Mouse (Mus musculus) hindbrain, embryonic 12.5 days (tissue): ENCODE measurements at regions not wholly inside any gene's neighbourhood (a gene's known extent, or its start where the extent isn't known, plus 50 kb on each side); places are given as distances from the start of the nearest gene placed in this dataset.

Experiments
- ATAC-seq: fragments of 200-750 bp; cut with Nextera tagmentation; 2 replicates; pipeline ENCODE4 v1.8.0; 2017; ENCODE audit warnings: moderate TSS enrichment; ENCODE audit not compliant: low FRiP score
- H3K27ac ChIP-seq: fragments of 300-500 bp; sonication (generic); 2 replicates; pipeline ENCODE4 v1.5.1; 2016; ENCODE audit warnings: mild to moderate bottlenecking
- H3K27me3 ChIP-seq: fragments of 300-500 bp; sonication (generic); 2 replicates; pipeline ENCODE4 v1.6.1; 2016; ENCODE audit warnings: mild to moderate bottlenecking
- H3K36me3 ChIP-seq: fragments of 300-500 bp; sonication (generic); 2 replicates; pipeline ENCODE4 v1.6.1; 2016; ENCODE audit warnings: mild to moderate bottlenecking
- H3K4me1 ChIP-seq: fragments of 300-500 bp; sonication (generic); 2 replicates; pipeline ENCODE4 v1.6.1; 2016
- H3K4me2 ChIP-seq: fragments of 300-500 bp; sonication (generic); replicated peaks from 2 replicates; pipeline ENCODE4 v1.6.1; 2016; ENCODE audit warnings: mild to moderate bottlenecking
- H3K4me3 ChIP-seq: fragments of 300-500 bp; sonication (generic); 2 replicates; pipeline ENCODE4 v1.5.1; 2016; ENCODE audit warnings: mild to moderate bottlenecking
- H3K9ac ChIP-seq: fragments of 300-500 bp; sonication (generic); 2 replicates; pipeline ENCODE4 v1.6.1; 2016; ENCODE audit warnings: mild to moderate bottlenecking, moderate library complexity
- H3K9me3 ChIP-seq: fragments of 300-500 bp; sonication (generic); replicated peaks from 2 replicates; pipeline ENCODE4 v1.6.1; 2016; ENCODE audit warnings: mild to moderate bottlenecking
- WGBS: fragments of 180-500 bp; shearing (Covaris S2); methylation state at CpG from one replicate; pipeline ENCODE4 v1.1.7; 2016; 5-methylcytosine and 5-hydroxymethylcytosine counted together

DNA sequence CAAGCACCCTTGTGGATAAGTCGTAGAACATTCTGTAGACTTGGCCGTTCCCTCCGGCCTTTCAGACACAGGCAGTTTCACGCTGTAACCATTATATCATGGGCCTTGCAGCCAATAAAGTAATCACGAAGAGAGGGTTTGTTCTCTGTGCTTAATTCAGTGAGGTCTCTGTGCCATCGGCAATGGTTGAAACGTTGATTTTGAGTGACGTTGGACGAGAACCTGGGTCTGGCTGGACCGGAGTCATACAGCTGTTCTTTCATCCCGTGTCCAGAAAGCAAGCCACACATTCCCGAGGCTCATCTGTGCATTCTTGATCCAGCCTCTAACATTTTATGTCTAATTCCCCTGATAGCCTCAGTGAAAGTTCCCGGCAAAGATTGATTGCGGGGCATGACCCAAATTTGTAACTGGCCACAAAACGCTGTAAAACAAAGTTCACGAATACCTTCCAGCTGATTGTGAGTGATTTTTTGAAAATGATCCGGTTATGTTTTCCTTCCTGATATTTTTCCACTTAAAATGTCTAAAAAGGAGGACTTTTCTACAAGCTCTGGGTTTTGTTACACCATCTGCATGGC is 197.1 kb upstream of the Habp2 start:
- no peak for ATAC-seq
- H3K9me3 ChIP-seq: no peaks in the 10 kb centered on the region
- 87% methylated on average over 17 of the region's 17 CpGs for WGBS
- no peaks in the 10 kb centered on the region for H3K4me1 ChIP-seq
- H3K36me3 ChIP-seq: no peaks in the 10 kb centered on the region
- peaks cover 7% of the 10 kb centered on the region for H3K27me3 ChIP-seq
- H3K27ac ChIP-seq: no peak overlapping the region
- no peak overlapping the region for H3K4me3 ChIP-seq
- H3K4me2 ChIP-seq: no peak overlapping the region
- H3K9ac ChIP-seq: no peak overlapping the region

DNA sequence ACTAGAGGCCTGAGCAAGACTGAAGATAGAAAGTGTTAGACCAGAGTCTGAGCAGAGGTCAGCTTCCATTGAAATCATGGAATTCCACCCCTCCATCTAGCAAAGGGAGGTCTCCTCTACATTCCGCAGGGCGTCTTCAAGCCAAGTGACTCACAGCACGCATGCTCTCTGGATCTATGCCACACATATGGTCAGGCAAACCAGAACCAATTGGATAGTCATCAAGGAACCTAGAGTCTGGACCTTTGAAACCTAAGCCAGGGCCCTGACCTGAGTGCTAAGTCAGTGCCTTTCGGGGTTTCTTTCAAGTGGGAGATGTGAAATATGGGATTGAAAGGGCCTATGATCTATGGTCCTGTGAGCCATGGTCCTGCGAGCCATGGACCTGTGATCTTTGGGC is 195.4 kb upstream of the Habp2 start:
- 92% methylated on average over 5 of the region's 5 CpGs for WGBS

DNA sequence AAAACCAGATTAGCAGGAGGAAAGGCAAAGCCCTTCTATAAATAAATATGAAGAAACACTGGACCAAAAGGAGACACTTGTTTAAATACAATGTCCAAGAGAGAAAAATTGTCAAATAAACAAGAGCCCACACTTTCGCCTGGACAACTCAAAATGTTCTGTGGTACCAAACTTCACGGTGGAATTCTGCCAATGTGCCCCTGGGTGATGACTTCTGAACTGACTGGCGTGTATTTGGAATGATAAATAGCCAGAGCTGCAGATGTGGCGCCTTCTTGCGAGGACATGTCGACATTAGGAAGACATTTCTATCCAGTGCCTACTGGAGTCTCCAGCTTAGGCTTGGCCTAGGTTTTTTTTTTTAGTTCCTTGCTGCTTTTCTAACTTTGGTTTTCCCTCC is 191.1 kb upstream of the Habp2 start:
- no peaks in the 10 kb centered on the region for H3K9me3 ChIP-seq
- no peak overlapping the region for H3K4me3 ChIP-seq
- no peak overlapping the region for H3K27ac ChIP-seq
- WGBS: 75% methylated on average over 6 of the region's 6 CpGs
- no peak overlapping the region for H3K4me2 ChIP-seq
- H3K27me3 ChIP-seq: peaks cover 4% of the 10 kb centered on the region; the same call in 1 of the 2 replicates
- no peak for ATAC-seq
- H3K9ac ChIP-seq: no peak overlapping the region
- no peaks in the 10 kb centered on the region for H3K36me3 ChIP-seq
- H3K4me1 ChIP-seq: no peaks in the 10 kb centered on the region

More for the DNA sequence above, 195.4 kb upstream of the Habp2 start:
- H3K4me1 ChIP-seq: no peaks in the 10 kb centered on the region
- no peak overlapping the region for H3K9ac ChIP-seq
- no peaks in the 10 kb centered on the region for H3K36me3 ChIP-seq
- no peak overlapping the region for H3K27ac ChIP-seq
- H3K9me3 ChIP-seq: no peaks in the 10 kb centered on the region
- peaks cover 4% of the 10 kb centered on the region; the same call in 1 of the 2 replicates for H3K27me3 ChIP-seq
- no peak for ATAC-seq
- no peak overlapping the region for H3K4me3 ChIP-seq
- H3K4me2 ChIP-seq: no peak overlapping the region

DNA sequence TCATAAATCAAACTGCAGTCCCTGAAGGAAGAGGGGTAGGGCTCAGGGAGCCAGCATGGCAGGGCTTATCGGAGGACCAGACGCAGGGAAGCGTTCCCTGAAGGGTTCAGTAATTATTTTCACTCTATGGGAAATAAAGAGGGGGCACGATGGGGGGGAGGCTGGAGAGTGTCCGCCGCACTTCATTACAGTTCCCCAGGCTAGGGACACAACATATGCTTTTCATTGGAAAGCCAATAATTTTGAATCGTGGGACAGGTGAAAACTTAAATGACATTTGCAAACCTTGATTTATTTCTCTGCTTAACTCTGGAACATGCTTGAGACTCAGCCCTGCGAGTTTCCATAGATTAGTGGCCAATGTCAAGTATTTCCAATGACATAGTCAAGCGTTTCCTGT is 187.2 kb upstream of the Habp2 start:
- Histone ChIP-seq H3K4me2 (no peak overlapping the region), H3K9me3 (no peaks in the 10 kb centered on the region), H3K27me3 (peaks cover 12% of the 10 kb centered on the region; the same call in 1 of the 2 replicates), H3K4me3 (no peak overlapping the region), H3K27ac (no peak overlapping the region), H3K4me1 (no peaks in the 10 kb centered on the region; the same call in 1 of the 2 replicates), H3K9ac (no peak overlapping the region), H3K36me3 (no peaks in the 10 kb centered on the region)
- 73% methylated on average over 9 of the region's 9 CpGs for WGBS
- ATAC-seq: no peak

DNA sequence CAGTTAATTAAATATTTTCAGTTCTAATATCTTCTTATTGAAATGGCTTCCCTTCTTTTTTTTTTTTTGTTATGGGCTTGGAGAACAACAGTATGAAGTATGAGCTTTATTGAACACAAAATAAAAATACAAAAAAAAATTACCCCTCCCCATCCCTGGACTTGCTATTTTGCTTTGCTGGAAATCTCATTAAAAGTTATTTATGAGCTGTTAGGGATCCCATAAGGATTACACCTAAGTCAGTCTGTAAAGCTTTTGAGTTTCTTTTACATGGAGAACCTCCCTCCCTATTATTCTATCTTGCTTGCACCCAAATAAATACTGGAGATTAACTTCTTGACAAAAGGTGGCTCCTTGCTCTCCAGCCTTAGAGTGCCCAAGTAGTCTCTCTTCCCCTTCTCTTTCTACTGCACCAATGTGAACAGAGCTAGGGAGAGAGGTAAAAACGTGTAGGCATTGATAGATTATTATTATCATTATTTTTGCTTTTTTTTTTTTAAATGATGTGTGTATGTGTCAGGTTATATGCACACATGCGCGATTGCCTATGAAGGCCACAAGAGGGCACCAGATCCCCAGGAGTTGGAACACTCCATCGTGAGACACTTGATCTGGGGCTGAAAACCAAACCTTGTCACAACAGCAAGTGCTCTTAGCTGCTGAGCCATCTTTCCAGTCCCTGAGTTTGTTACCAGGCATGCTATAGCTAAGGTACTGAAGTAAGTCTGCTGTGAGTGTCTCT is 186.6 kb upstream of the Habp2 start:
- 67% methylated on average over 4 of the region's 4 CpGs for WGBS
- H3K9ac ChIP-seq: no peak overlapping the region
- ATAC-seq: no peak
- peaks cover 12% of the 10 kb centered on the region; the same call in 1 of the 2 replicates for H3K27me3 ChIP-seq
- H3K36me3 ChIP-seq: no peaks in the 10 kb centered on the region
- no peak overlapping the region for H3K27ac ChIP-seq
- H3K9me3 ChIP-seq: no peaks in the 10 kb centered on the region
- H3K4me2 ChIP-seq: no peak overlapping the region
- no peak overlapping the region for H3K4me3 ChIP-seq
- peaks cover under 1% of the 10 kb centered on the region for H3K4me1 ChIP-seq

DNA sequence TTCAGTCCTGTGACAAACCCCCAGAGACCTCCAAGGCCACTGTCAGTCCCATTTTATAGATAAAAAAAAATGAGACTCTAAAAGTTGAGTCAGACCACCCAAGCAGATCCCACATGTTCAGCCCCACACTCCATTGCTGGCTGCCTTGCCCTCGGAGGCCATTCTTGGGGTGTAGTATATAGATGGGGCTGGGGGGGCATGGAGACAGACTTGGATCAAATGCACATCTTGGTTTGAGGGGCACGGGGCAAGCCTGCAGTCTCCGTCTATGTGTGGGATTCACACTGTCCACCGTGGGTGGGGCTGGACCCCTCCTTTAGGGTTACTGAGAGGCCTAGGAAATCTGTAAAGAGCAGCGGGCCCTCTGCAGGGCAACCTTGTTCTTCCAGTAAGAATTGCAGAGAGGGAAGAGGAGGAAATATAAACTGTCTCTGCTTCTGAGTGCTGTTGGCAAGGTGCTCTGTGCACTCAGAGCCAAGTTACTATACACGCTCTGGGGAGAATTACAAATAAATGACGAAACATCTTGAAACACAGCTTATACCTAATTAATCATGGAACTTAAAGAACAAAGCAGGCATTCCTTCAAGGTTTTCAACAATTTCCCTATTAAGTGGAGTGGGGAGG is 184.4 kb upstream of the Habp2 start:
- peaks cover 21% of the 10 kb centered on the region for H3K27me3 ChIP-seq
- H3K27ac ChIP-seq: no peak overlapping the region
- H3K4me2 ChIP-seq: no peak overlapping the region
- H3K9me3 ChIP-seq: no peaks in the 10 kb centered on the region
- no peak for ATAC-seq
- H3K4me1 ChIP-seq: peaks cover 10% of the 10 kb centered on the region
- WGBS: 83% methylated on average over 7 of the region's 7 CpGs
- H3K36me3 ChIP-seq: no peaks in the 10 kb centered on the region
- H3K4me3 ChIP-seq: no peak overlapping the region
- no peak overlapping the region for H3K9ac ChIP-seq

DNA sequence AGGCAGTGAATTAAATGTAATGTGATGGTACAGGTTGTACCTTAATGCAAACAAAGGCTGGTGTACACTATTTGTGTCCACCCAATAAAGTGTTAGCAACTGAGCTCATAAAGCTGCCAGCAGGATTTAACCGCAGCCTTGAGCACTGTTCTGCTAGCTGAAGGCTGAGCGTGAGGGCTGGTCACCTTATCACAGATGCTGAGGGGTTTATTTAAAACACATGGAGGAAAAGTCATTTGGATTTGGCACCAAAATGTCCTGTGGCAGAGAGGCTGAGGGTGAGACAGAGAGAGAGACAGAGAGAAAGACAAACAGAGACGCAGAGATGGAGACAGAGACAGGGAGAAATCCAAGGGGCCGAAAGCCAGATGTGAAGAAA is 181.9 kb upstream of the Habp2 start:
- no peak for ATAC-seq
- peaks cover 5% of the 10 kb centered on the region; the same call in 1 of the 2 replicates for H3K9me3 ChIP-seq
- no peak overlapping the region for H3K27ac ChIP-seq
- H3K4me3 ChIP-seq: no peak overlapping the region
- no peak overlapping the region for H3K9ac ChIP-seq
- H3K36me3 ChIP-seq: no peaks in the 10 kb centered on the region
- H3K27me3 ChIP-seq: peaks cover 24% of the 10 kb centered on the region
- H3K4me2 ChIP-seq: no peak overlapping the region
- H3K4me1 ChIP-seq: peaks cover 10% of the 10 kb centered on the region
- 72% methylated on average over 4 of the region's 4 CpGs for WGBS

DNA sequence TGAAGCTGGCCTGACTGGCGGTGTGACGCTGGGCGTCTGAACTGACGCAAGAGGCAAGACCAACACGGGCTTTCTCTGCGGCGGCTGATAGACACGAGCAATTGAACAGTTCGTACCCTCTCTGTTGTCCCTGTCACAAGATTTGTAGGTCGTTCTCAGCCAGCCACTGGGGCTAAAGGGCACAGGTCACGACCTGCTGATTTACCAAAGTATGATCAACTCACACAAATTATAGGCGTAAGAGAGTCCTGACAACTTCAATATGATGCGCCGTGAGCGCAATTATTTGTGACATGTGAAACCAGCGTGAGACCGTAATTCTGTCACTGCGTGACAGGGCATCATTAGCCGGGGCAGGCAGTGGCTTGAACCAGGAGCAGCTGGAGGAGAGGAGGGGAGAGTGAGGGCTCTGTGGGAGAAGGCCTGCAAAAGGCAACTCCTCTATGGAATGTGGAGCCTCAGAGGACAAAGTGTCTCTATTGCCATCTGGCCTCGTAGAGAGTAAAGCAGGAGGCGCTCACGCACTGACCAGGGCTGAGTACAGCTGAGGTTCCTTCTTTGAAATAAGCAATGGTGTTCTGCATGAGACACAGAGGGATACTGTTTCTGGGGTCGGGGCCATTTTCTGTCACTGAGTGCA is 181.4 kb upstream of the Habp2 start:
- peak overlapping the region; percentile 52 for H3K27ac ChIP-seq
- H3K4me1 ChIP-seq: peaks cover 10% of the 10 kb centered on the region
- peaks cover 24% of the 10 kb centered on the region for H3K27me3 ChIP-seq
- H3K9ac ChIP-seq: no peak overlapping the region
- ATAC-seq: peak; percentile 48; the same call in 1 of the 2 replicates
- 33% methylated on average over 23 of the region's 23 CpGs for WGBS
- peaks cover 5% of the 10 kb centered on the region; the same call in 1 of the 2 replicates for H3K9me3 ChIP-seq
- H3K4me3 ChIP-seq: no peak overlapping the region
- H3K4me2 ChIP-seq: no peak overlapping the region; the same call in 1 of the 2 replicates
- no peaks in the 10 kb centered on the region for H3K36me3 ChIP-seq

DNA sequence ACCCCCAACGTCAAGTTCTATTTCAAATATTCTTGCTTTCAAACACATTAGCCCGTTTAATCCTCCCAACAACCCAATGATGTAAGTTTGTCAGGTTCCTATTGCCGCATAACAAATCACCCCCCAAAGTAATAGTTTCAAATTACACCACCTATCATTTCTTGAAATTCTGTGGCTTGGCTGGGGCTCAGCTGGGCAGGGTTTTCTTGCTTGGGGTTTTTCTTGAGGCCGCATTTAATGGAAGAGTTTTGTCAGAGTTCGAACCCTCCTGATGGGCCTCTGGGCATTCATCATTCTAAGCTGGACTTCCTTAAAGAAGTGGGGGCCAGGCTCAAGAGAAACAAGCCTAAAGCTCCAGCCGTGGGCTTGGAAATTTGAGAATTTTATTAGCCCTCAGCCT is 178.1 kb upstream of the Habp2 start:
- no peak for ATAC-seq
- no peak overlapping the region for H3K9ac ChIP-seq
- 88% methylated on average over 6 of the region's 6 CpGs for WGBS
- H3K4me1 ChIP-seq: peaks cover 10% of the 10 kb centered on the region
- no peak overlapping the region for H3K27ac ChIP-seq
- no peak overlapping the region for H3K4me2 ChIP-seq
- no peak overlapping the region for H3K4me3 ChIP-seq
- peaks cover 5% of the 10 kb centered on the region; the same call in 1 of the 2 replicates for H3K9me3 ChIP-seq
- H3K27me3 ChIP-seq: peaks cover 28% of the 10 kb centered on the region
- H3K36me3 ChIP-seq: no peaks in the 10 kb centered on the region

DNA sequence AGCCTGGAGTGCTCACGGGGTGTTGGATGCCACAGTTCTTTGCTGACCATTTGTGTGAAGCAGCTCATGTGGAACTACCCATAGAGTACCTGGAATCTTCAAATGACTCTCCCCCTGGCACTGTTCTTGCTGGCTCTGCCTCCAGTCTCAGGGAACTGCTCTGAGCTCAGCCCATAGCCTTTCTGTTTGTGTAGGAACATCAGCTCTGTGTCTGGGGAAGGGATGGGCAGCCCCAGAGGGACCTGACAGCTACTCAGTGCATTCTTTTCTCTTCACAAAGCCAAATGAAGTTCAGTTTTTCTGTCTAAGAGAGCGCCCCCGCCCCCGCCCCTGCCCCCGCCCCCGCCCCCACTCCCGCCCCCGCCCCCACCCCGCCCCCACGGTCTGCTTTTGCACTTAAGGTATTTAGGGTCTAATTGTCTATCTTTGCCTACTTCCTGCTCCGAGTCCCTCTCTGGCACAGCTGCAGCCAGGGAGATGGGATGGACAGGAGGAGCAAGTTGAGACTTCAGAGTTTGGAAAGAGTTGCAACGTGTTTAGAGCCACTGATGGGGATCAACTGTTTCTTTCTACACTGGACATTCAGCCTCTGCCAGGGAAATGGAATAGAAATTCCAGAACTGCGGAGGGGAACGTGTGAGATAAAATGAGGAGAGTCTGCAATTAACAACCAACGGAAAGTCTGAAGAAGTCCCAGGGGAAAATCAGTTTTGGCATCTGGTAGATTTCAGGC is 171.2 kb upstream of the Habp2 start:
- Histone ChIP-seq H3K4me3 (no peak overlapping the region), H3K9me3 (peaks cover 9% of the 10 kb centered on the region; the same call in 1 of the 2 replicates), H3K36me3 (no peaks in the 10 kb centered on the region), H3K27ac (no peak overlapping the region), H3K4me1 (peaks cover 9% of the 10 kb centered on the region), H3K27me3 (peaks cover 18% of the 10 kb centered on the region), H3K9ac (no peak overlapping the region), H3K4me2 (peak overlapping the region; percentile 35)
- no peak for ATAC-seq
- WGBS: 22% methylated on average over 14 of the region's 15 CpGs

DNA sequence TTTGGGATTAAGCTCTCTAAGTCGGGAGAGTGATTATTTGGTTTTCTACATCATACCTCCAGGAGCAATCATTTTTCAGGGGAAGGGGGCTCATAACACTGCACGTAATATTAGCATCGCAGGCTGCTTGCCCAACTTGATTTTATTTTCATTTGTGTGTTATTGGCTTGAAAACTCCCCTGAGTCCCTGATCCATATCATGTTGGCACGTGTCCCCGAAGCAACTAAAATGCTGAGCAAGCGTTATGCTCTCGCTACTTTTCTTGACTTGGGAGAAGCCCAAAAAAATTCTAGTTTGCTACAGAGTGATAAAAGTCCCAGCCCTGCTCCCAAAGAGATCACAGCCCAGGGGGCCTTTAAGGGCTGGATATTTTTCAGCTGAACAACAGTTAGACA is 170.7 kb upstream of the Habp2 start:
- Histone ChIP-seq H3K4me3 (no peak overlapping the region), H3K4me1 (peaks cover 9% of the 10 kb centered on the region), H3K9ac (no peak overlapping the region), H3K27me3 (peaks cover 18% of the 10 kb centered on the region), H3K27ac (no peak overlapping the region), H3K9me3 (peaks cover 14% of the 10 kb centered on the region), H3K36me3 (no peaks in the 10 kb centered on the region), H3K4me2 (no peak overlapping the region)
- 71% methylated on average over 7 of the region's 7 CpGs for WGBS
- no peak for ATAC-seq

DNA sequence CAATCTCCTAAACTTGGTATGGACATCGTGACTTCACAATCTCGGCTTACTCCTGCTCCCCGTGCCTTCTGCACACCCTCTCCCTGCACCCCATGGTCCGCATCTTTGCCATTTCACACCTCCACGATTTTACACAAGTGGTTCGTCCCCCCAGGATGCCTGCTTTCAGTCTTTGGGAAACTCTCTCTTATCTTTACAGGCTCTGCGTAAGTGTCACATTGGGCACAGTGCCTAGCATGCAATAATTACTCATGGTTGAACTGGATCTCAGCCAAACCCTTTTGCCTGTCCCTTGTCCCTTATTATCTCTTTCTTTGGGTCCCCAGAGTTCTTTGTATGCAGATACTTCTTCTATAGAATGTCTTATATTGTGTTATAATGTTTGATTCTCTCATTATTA is 166.2 kb upstream of the Habp2 start:
- Histone ChIP-seq H3K27ac (no peak overlapping the region), H3K27me3 (0 out of 2 replicates have a peak, but pooled peaks cover 4% of the 10 kb centered on the region), H3K9me3 (peaks cover 17% of the 10 kb centered on the region), H3K4me3 (no peak overlapping the region), H3K9ac (no peak overlapping the region), H3K4me2 (no peak overlapping the region), H3K36me3 (no peaks in the 10 kb centered on the region), H3K4me1 (peaks cover 4% of the 10 kb centered on the region)
- no peak for ATAC-seq
- 89% methylated on average over 7 of the region's 7 CpGs for WGBS
